Mouse (Mus musculus): Measurements from ENCODE around the gene Ints11. TPM values are rescaled to one million over a fixed set of nuclear protein-coding genes. Genes with fewer than 3 reads are reported as not detected.

Gene Ints11
- polyA plus RNA-seq, 1 experiment from 2014 or later, result 96.2 TPM

GRCm38 (mm10) chr4:155932031-155932430 lies 62.7 kb downstream of the Ints11 start:
- H3K4me1 ChIP-seq, result no peaks in the 10 kb centered on the region
- no peak overlapping the region for H3K4me2 ChIP-seq
- no peak overlapping the region for H3K27ac ChIP-seq
- no peak overlapping the region for H3K9ac ChIP-seq
- no peaks in the 10 kb centered on the region for H3K9me3 ChIP-seq (replicated peaks)
- H3K4me3 ChIP-seq, result no peak overlapping the region
- H3K27me3 ChIP-seq, result 0 out of 2 replicates have a peak, but pooled peaks cover 3% of the 10 kb centered on the region
- 66% methylated on average over 1 of the region's 1 CpGs for WGBS
- no peak for ATAC-seq
- H3K36me3 ChIP-seq (ENCODE audit: poor library complexity, severe bottlenecking), result no peaks in the 10 kb centered on the region

Small RNA genes lying within 50 kb of the gene (microRNA-seq; reads per million reads assigned to microRNA genes)
- gene Gm22991, result not detected

Other genes starting within 250 kb of the Ints11 start
- 75.5 and 77.9 TPM in 2 replicates for gene Cdk11b, start 244.7 kb upstream of the Ints11 start, polyA plus RNA-seq (2015; fragmentation: Nextera tagmentation; extraction: Ambion mirVana)
- gene Gm10563, start 224.1 kb upstream of the Ints11 start, polyA plus RNA-seq (2015; fragmentation: Nextera tagmentation; extraction: Ambion mirVana), result not detected in 2 replicates
- 1.6 and 2.1 TPM in 2 replicates for gene Mmp23, start 216.2 kb upstream of the Ints11 start, polyA plus RNA-seq (2015; fragmentation: Nextera tagmentation; extraction: Ambion mirVana)
- 29.8 and 35.2 TPM in 2 replicates for gene Mib2, start 200.3 kb upstream of the Ints11 start, polyA plus RNA-seq (2015; fragmentation: Nextera tagmentation; extraction: Ambion mirVana)
- gene Fndc10, start 175.2 kb upstream of the Ints11 start, polyA plus RNA-seq (2015; fragmentation: Nextera tagmentation; extraction: Ambion mirVana), result 1.9 and 2.3 TPM in 2 replicates
- 160 and 162 TPM in 2 replicates for gene Ssu72, start 164.7 kb upstream of the Ints11 start, polyA plus RNA-seq (2015; fragmentation: Nextera tagmentation; extraction: Ambion mirVana)
- 1.9 and 2.4 TPM in 2 replicates for gene Tmem240, start 134.7 kb upstream of the Ints11 start, polyA plus RNA-seq (2015; fragmentation: Nextera tagmentation; extraction: Ambion mirVana)
- gene Atad3a, start 108.5 kb upstream of the Ints11 start, polyA plus RNA-seq (2015; fragmentation: Nextera tagmentation; extraction: Ambion mirVana), result 79.2 and 93.3 TPM in 2 replicates
- 15.1 and 15.3 TPM in 2 replicates for gene Vwa1, start 94.8 kb upstream of the Ints11 start, polyA plus RNA-seq (2015; fragmentation: Nextera tagmentation; extraction: Ambion mirVana)
- gene Tmem88b, start 83.7 kb upstream of the Ints11 start, polyA plus RNA-seq (2015; fragmentation: Nextera tagmentation; extraction: Ambion mirVana), result 0.20 and 0.45 TPM in 2 replicates
- 0.18 TPM in 1 of 2 replicates, not detected in the other for gene Ankrd65, start 79.1 kb upstream of the Ints11 start, polyA plus RNA-seq (2015; fragmentation: Nextera tagmentation; extraction: Ambion mirVana)
- gene Mrpl20, start 66.7 kb upstream of the Ints11 start, polyA plus RNA-seq (2015; fragmentation: Nextera tagmentation; extraction: Ambion mirVana), result 251 and 266 TPM in 2 replicates
- 166 and 179 TPM in 2 replicates for gene Ccnl2, start 57.1 kb upstream of the Ints11 start, polyA plus RNA-seq (2015; fragmentation: Nextera tagmentation; extraction: Ambion mirVana)
- 147 and 151 TPM in 2 replicates for gene Aurkaip1, start 38.3 kb upstream of the Ints11 start, polyA plus RNA-seq (2015; fragmentation: Nextera tagmentation; extraction: Ambion mirVana)
- 15.6 and 17.1 TPM in 2 replicates for gene Mxra8, start 29.9 kb upstream of the Ints11 start, polyA plus RNA-seq (2015; fragmentation: Nextera tagmentation; extraction: Ambion mirVana)
- 7.2 and 7.6 TPM in 2 replicates for gene Dvl1, start 22.1 kb upstream of the Ints11 start, polyA plus RNA-seq (2015; fragmentation: Nextera tagmentation; extraction: Ambion mirVana)
- 0.58 and 0.72 TPM in 2 replicates for gene Tas1r3, start 6.2 kb upstream of the Ints11 start, polyA plus RNA-seq (2015; fragmentation: Nextera tagmentation; extraction: Ambion mirVana)
- 19.1 and 22.3 TPM in 2 replicates for gene Cptp, start 106 bp upstream of the Ints11 start, polyA plus RNA-seq (2015; fragmentation: Nextera tagmentation; extraction: Ambion mirVana)
- 46.5 and 54.2 TPM in 2 replicates for gene Pusl1, start 22.2 kb downstream of the Ints11 start, polyA plus RNA-seq (2015; fragmentation: Nextera tagmentation; extraction: Ambion mirVana)
- 51.0 and 56.7 TPM in 2 replicates for gene Acap3, start 22.3 kb downstream of the Ints11 start, polyA plus RNA-seq (2015; fragmentation: Nextera tagmentation; extraction: Ambion mirVana)
- 131 and 136 TPM in 2 replicates for gene Ube2j2, start 74.3 kb downstream of the Ints11 start, polyA plus RNA-seq (2015; fragmentation: Nextera tagmentation; extraction: Ambion mirVana)
- 7.0 and 10.1 TPM in 2 replicates for gene C1qtnf12, start 92.8 kb downstream of the Ints11 start, polyA plus RNA-seq (2015; fragmentation: Nextera tagmentation; extraction: Ambion mirVana)
- 21.0 and 21.8 TPM in 2 replicates for gene B3galt6, start 123.1 kb downstream of the Ints11 start, polyA plus RNA-seq (2015; fragmentation: Nextera tagmentation; extraction: Ambion mirVana)
- gene Sdf4, start 123.3 kb downstream of the Ints11 start, polyA plus RNA-seq (2015; fragmentation: Nextera tagmentation; extraction: Ambion mirVana), result 113 and 118 TPM in 2 replicates
- gene Tnfrsf4, start 144.3 kb downstream of the Ints11 start, polyA plus RNA-seq (2015; fragmentation: Nextera tagmentation; extraction: Ambion mirVana), result 0.63 and 1.1 TPM in 2 replicates
- 0.83 and 0.98 TPM in 2 replicates for gene Tnfrsf18, start 156.6 kb downstream of the Ints11 start, polyA plus RNA-seq (2015; fragmentation: Nextera tagmentation; extraction: Ambion mirVana)
- gene Ttll10, start 189.9 kb downstream of the Ints11 start, polyA plus RNA-seq (2015; fragmentation: Nextera tagmentation; extraction: Ambion mirVana), result not detected in 2 replicates
- gene 9430015G10Rik, start 240.4 kb downstream of the Ints11 start, polyA plus RNA-seq (2015; fragmentation: Nextera tagmentation; extraction: Ambion mirVana), result 46.2 and 50.3 TPM in 2 replicates

Data from forebrain, embryonic 13.5 days (tissue).